Mouse (Mus musculus) splenic B cell, adult 2 months (primary cell): ENCODE results near the gene Eif4a1.

ENCODE experiments used
- DNase-seq: peaks from one replicate; pipeline ENCODE4 v3.0.0-alpha.2; 2011; ENCODE audit warnings: low read depth, low spot score
- H3K27me3 ChIP-seq: 2 replicates; pipeline ENCODE4 v1.6.1; 2012; ENCODE audit warnings: mild to moderate bottlenecking, low read length, moderate library complexity, mixed read lengths; ENCODE audit not compliant: control insufficient read depth, poor library complexity, insufficient read depth, severe bottlenecking
- H3K36me3 ChIP-seq: 2 replicates; pipeline ENCODE4 v1.6.1; 2012; ENCODE audit warnings: mild to moderate bottlenecking, low read length, moderate library complexity, mixed read lengths; ENCODE audit not compliant: control insufficient read depth, poor library complexity, insufficient read depth, severe bottlenecking

Eif4a1 gene

DNA sequence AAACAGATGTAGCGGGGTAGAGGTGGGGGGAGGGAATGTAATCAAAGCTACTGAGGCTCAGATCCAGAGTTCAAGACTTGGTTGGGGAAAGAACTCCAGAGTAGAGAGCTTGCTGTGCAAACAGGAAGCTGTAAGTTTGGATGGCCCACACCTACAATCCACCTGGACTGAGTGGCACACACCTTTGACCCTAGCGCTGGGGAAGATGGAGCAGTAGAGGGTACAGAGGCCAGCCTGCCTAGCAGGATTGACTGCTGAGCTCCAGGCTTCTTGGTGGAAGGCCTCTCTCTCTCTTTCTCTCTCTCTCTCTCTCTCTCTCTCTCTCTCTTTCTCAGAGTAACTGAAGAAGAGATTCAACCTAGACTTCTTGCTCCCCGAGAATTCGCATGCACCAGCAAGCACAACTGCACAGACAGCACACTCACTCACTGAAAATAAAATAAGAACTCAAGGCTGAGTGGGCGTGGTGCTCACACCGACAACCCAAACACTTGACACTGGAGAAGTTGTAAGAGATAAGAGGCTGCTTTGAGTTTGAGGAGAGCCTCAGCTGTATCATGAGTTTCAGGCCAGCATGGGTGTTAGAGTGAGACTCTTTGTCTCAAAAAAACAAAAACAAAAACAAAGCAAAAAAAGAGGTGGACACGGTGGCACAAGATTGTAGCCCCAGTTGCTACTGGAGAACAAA is 51.7 kb downstream of the Eif4a1 start:
- no peaks in the 10 kb centered on the region for H3K27me3 ChIP-seq
- no peaks in the 10 kb centered on the region for H3K36me3 ChIP-seq
- DNase-seq = no peak

DNA sequence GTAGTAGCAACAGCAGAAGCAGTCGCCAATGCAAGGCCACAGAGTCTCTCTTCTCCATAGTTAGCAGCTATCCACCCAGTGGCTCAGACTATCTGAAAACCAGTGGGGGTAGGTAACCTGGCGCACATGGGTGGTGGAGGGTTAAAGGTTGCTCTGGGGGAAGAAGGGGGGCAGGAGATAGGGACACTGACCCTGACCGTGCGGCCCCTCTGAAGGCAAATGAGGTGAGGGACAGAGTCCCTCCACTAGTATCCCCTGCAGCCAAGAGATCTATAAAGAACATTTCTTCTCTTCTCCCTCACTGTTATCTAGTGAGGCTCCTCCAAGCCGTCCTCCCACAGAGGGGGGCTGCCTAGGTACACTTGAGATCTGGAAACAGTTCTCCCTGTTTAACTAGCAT is 54.4 kb downstream of the Eif4a1 start, which contains the start of gene Shbg:
Gene Shbg, minus strand, starts transcription at position 101 of the 400 bp plus-strand sequence.
- Histone ChIP-seq H3K27me3 (no peaks in the 10 kb centered on the region), H3K36me3 (no peaks in the 10 kb centered on the region)
- no peak for DNase-seq
